Mouse (Mus musculus): Measurements from ENCODE around the gene Uroc1. TPM values are rescaled to one million over a fixed set of nuclear protein-coding genes. Genes with fewer than 3 reads are reported as not detected.

The Uroc1 gene
- polyA plus RNA-seq, 1 experiment, result not detected

DNA sequence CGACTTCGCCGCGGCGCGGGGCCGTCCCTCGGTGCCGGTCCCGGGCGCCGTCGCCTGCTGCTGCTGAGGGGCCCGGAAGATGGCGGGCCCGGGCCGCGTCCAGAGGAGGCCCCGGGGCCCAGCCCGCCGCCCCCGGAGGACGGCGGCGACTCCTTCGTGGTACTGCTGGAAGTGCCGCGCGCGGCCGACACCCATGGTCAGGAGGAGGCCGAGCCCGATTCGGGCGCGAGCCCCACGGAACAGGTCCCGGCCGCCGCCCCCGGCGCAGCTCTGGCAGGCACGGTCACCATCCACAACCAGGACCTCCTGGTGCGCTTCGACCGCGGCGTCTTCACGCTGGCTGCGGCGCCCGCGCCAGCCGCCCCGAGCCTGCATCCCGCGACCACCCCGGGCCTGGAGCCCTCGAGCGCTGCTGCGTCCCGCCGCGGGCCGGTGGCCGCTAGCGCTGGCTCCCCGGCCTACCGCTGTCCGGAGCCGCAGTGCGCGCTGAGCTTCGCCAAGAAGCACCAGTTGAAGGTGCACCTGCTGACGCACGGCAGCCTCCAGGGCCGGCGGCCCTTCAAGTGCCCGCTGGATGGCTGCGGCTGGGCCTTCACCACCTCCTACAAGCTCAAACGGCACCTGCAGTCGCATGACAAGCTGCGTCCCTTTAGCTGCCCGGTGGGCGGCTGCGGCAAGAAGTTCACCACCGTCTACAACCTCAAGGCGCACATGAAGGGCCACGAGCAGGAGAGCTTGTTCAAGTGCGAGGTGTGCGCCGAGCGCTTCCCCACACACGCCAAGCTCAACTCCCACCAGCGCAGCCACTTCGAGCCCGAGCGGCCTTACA lies 36.9 kb downstream of the Uroc1 start:
- peaks cover 34% of the 10 kb centered on the region for H3K36me3 ChIP-seq (replicated peaks; ENCODE audit: low read length)
- H3K9me3 ChIP-seq, result no peaks in the 10 kb centered on the region
- H3K27me3 ChIP-seq (replicated peaks), result peaks cover 9% of the 10 kb centered on the region
- H3K4me3 ChIP-seq (replicated peaks), result peak overlapping the region; percentile 96
- H3K4me1 ChIP-seq, result peaks cover 38% of the 10 kb centered on the region
- TF ChIP-seq FLI1 (IDR thresholded peaks at IDR 0.05; ENCODE audit: low read length), result no peak
- TF ChIP-seq GATA1 (IDR thresholded peaks at IDR 0.05; ENCODE audit: borderline replicate concordance, low read length), result no peak

DNA sequence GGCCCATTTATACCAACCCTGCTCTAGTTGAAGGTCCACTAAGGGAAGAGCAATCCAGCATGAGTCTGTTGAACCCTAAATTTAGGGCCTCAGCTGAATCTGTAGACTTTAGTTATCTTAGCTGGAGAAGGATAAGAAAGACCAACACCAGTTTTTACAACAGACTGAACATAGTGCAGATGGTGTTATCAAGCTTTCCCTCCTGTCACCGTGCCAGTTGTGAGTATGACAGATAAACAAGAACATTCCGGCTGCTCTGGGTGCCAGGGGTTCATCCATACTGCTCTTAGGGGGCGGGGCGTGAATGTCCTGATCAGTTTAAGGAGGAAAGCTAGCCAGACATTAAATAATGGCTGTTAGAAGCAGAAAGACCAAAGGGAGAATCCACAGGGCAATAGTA lies 41.6 kb downstream of the Uroc1 start:
- no peaks in the 10 kb centered on the region for H3K9me3 ChIP-seq
- no peaks in the 10 kb centered on the region for H3K27me3 ChIP-seq (replicated peaks)
- peaks cover 81% of the 10 kb centered on the region for H3K36me3 ChIP-seq (replicated peaks; ENCODE audit: low read length)
- no peak for TF ChIP-seq GATA1 (IDR thresholded peaks at IDR 0.05; ENCODE audit: borderline replicate concordance, low read length)
- no peak for TF ChIP-seq FLI1 (IDR thresholded peaks at IDR 0.05; ENCODE audit: low read length)
- H3K4me3 ChIP-seq (replicated peaks), result no peak overlapping the region
- peaks cover 37% of the 10 kb centered on the region for H3K4me1 ChIP-seq

DNA sequence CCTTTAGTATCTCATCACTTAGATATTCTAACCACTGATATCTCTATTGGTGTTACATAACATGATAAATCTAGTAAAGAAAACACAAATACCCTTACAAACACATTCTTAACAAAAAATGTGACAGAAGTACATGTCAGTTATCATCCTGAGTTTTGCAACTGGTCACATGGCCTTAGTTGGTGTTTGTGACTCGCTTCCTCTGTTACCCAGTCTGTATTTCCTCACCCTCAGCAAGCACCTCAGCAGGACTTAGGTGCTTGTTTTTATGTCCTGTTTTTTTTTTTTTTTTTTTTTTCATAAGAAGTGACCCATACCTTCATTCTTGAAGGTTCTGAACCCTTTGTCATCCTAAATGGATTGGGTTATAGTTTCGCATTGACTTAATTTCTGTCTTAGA lies 44.6 kb downstream of the Uroc1 start:
- no peak for TF ChIP-seq FLI1 (IDR thresholded peaks at IDR 0.05; ENCODE audit: low read length)
- no peak for TF ChIP-seq GATA1 (IDR thresholded peaks at IDR 0.05; ENCODE audit: borderline replicate concordance, low read length)
- Histone ChIP-seq H3K4me1 (0 out of 2 replicates have a peak, but pooled peaks cover 11% of the 10 kb centered on the region), H3K9me3 (no peaks in the 10 kb centered on the region), H3K27me3 (replicated peaks) (no peaks in the 10 kb centered on the region), H3K4me3 (replicated peaks) (no peak overlapping the region), H3K36me3 (replicated peaks; ENCODE audit: low read length) (peaks cover 100% of the 10 kb centered on the region)

DNA sequence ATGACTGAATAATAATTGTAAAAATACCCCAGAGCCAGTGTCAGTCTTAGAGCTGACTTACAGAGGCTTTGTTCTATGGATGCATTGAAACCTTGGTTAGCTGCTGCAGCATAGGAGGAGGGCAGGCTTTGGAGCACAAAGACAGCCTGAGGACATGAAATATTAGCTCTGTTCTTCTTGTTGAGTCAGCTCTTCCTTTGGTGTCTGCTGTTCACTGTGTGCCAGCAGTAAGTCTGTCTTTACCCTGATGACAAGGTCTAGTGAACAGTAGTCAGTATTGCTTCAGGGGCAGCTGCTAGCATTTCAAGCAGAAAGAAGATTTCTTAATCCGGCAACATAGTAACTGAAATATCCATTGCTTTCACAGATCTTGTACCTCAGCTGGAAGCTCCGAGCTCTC lies 48.4 kb downstream of the Uroc1 start:
- Histone ChIP-seq H3K4me3 (replicated peaks) (no peak overlapping the region), H3K27me3 (replicated peaks) (no peaks in the 10 kb centered on the region), H3K4me1 (peaks cover 10% of the 10 kb centered on the region; the same call in 1 of the 2 replicates), H3K9me3 (no peaks in the 10 kb centered on the region), H3K36me3 (replicated peaks; ENCODE audit: low read length) (peaks cover 100% of the 10 kb centered on the region)
- no peak for TF ChIP-seq FLI1 (IDR thresholded peaks at IDR 0.05; ENCODE audit: low read length)
- TF ChIP-seq GATA1 (IDR thresholded peaks at IDR 0.05; ENCODE audit: borderline replicate concordance, low read length), result no peak

DNA sequence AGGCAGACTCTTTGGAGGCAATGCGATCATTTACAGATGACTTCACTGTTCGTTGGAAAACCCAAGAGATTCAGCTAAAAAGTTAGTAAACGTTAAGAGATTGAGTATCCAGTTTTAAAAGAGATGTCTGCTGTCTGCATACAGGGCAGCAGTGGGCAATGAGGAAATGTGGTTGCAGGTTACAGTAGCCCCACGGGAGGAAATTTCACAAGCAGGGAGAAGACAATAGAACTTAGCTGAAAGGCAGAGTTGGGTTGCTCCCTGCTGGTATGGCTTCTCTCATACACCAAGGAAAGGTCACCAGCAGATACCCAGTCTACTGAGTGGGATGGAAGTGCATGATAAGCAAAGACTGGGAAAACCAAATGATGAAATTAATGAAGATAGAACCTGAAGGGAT lies 57.5 kb downstream of the Uroc1 start:
- Histone ChIP-seq H3K36me3 (replicated peaks; ENCODE audit: low read length) (peaks cover 96% of the 10 kb centered on the region), H3K4me3 (replicated peaks) (no peak overlapping the region), H3K4me1 (no peaks in the 10 kb centered on the region), H3K27me3 (replicated peaks) (no peaks in the 10 kb centered on the region), H3K9me3 (no peaks in the 10 kb centered on the region)
- no peak for TF ChIP-seq GATA1 (IDR thresholded peaks at IDR 0.05; ENCODE audit: borderline replicate concordance, low read length)
- no peak for TF ChIP-seq FLI1 (IDR thresholded peaks at IDR 0.05; ENCODE audit: low read length)

DNA sequence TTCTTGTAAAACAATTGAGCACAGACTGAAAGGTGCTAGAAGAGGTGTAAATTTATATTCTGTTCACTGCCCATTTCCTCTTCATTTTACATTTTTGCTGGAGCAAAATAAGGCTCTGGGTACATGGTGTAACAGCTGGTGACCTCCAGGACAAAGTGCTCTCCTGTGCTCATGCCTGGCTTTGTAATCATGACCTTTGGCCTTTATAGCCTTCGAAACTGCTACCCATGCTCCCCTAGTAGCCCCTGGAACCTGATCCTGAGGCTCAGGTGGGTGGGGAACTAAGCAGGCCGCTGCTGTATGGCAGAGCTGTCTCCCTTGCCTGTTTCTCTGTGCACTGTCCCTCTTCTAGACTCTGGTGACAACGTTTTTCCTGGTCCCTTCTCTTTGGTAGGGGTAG lies 60.9 kb downstream of the Uroc1 start:
- Histone ChIP-seq H3K4me3 (replicated peaks) (no peak overlapping the region), H3K4me1 (no peaks in the 10 kb centered on the region), H3K36me3 (replicated peaks; ENCODE audit: low read length) (peaks cover 90% of the 10 kb centered on the region), H3K9me3 (no peaks in the 10 kb centered on the region), H3K27me3 (replicated peaks) (no peaks in the 10 kb centered on the region)
- TF ChIP-seq GATA1 (IDR thresholded peaks at IDR 0.05; ENCODE audit: borderline replicate concordance, low read length) (no peak), FLI1 (IDR thresholded peaks at IDR 0.05; ENCODE audit: low read length) (no peak)

DNA sequence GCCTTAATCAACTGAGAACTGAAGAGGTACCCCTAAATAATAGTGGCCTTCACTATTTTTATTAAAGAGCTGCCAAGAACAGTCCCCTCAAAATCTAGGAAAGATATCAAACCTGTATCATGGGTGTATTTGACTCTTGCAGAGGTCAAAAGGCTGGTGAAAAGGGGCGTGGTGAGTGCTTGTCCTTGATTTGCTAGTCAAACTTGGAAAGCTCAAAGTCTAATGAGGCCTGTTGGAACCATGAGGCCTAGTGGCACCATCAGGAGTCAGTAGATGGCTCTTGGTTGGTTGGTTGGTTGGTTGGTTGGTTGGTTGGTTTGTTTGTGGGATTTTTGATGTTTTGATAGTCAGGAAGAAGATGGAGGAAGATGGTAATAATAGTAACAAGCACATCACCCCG lies 62.7 kb downstream of the Uroc1 start:
- no peaks in the 10 kb centered on the region for H3K9me3 ChIP-seq
- no peaks in the 10 kb centered on the region for H3K4me1 ChIP-seq
- H3K4me3 ChIP-seq (replicated peaks), result no peak overlapping the region
- no peaks in the 10 kb centered on the region for H3K27me3 ChIP-seq (replicated peaks)
- peaks cover 90% of the 10 kb centered on the region for H3K36me3 ChIP-seq (replicated peaks; ENCODE audit: low read length)
- no peak for TF ChIP-seq FLI1 (IDR thresholded peaks at IDR 0.05; ENCODE audit: low read length)
- no peak for TF ChIP-seq GATA1 (IDR thresholded peaks at IDR 0.05; ENCODE audit: borderline replicate concordance, low read length)

DNA sequence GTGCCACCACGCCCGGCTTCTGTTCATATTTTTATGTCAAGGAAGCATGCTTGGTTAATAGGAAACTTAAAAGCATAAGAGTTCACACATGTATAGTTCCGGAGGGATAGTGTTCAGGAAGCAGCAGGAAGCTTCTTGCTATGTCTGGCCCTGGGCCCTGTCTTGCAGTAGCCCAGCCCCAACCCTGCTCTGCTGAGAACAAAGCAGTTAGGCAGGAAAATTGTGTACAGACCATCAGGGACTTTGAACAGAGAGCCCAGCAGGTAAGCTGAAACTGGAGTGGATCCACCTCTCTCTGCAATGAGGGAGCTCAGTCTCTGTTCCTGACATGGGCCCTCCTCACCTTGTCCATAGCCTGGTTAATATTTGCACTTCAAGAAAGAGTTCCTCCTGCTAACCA lies 64.2 kb downstream of the Uroc1 start:
- peaks cover 90% of the 10 kb centered on the region for H3K36me3 ChIP-seq (replicated peaks; ENCODE audit: low read length)
- H3K4me1 ChIP-seq, result no peaks in the 10 kb centered on the region
- no peaks in the 10 kb centered on the region for H3K9me3 ChIP-seq
- no peak for TF ChIP-seq GATA1 (IDR thresholded peaks at IDR 0.05; ENCODE audit: borderline replicate concordance, low read length)
- no peak for TF ChIP-seq FLI1 (IDR thresholded peaks at IDR 0.05; ENCODE audit: low read length)
- no peak overlapping the region for H3K4me3 ChIP-seq (replicated peaks)
- no peaks in the 10 kb centered on the region for H3K27me3 ChIP-seq (replicated peaks)

DNA sequence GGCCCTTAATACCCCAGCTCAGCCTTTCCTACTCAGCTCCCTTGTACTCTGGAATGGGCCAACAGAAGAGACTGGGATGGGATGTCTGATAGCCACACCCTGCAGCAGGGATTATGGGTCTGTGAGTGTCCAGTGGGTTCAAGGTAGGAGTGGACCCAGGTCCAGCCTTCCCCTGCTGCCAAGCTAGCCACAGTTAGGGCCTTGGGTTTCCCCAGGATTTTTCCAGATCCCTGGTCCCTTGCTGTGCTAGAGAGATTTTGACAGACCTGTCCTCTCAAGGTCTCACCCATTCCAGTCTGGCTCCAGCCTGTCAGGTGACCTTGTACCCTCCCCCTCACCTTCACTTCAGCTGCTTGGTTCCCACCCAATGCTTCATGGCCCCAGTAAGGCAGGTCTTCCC lies 75.5 kb downstream of the Uroc1 start:
- Histone ChIP-seq H3K4me1 (peaks cover 6% of the 10 kb centered on the region; the same call in 1 of the 2 replicates), H3K9me3 (no peaks in the 10 kb centered on the region), H3K36me3 (replicated peaks; ENCODE audit: low read length) (peaks cover 30% of the 10 kb centered on the region), H3K4me3 (replicated peaks) (no peak overlapping the region), H3K27me3 (replicated peaks) (peaks cover 23% of the 10 kb centered on the region)
- TF ChIP-seq GATA1 (IDR thresholded peaks at IDR 0.05; ENCODE audit: borderline replicate concordance, low read length) (no peak), FLI1 (IDR thresholded peaks at IDR 0.05; ENCODE audit: low read length) (no peak)

DNA sequence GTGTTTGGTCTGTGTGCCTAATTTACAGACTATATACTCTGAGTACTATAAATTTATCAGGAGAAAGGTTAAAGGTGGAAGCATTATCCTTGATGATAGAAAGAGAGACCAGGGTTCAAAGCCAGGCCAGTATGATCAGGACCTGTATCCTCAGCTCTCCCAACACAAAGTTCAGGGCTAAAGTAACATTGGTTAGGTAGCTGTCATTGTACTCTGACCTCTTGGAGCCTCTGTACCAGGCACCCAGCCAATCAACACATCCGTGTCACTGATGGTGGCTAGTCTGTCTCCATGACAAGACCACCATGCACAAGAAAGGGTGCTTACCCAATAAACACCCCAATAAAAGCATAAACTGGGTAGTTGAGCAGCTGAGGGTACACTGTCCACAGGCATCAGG lies 77.9 kb downstream of the Uroc1 start:
- no peak overlapping the region for H3K4me3 ChIP-seq (replicated peaks)
- no peak for TF ChIP-seq FLI1 (IDR thresholded peaks at IDR 0.05; ENCODE audit: low read length)
- TF ChIP-seq GATA1 (IDR thresholded peaks at IDR 0.05; ENCODE audit: borderline replicate concordance, low read length), result no peak

More for the DNA sequence above, 77.9 kb downstream of the Uroc1 start:
- Histone ChIP-seq H3K27me3 (replicated peaks) (peaks cover 44% of the 10 kb centered on the region), H3K4me1 (peaks cover 3% of the 10 kb centered on the region; the same call in 1 of the 2 replicates), H3K36me3 (replicated peaks; ENCODE audit: low read length) (peaks cover 6% of the 10 kb centered on the region), H3K9me3 (no peaks in the 10 kb centered on the region)

Data from megakaryocyte, embryonic 14.5 days (primary cell).